Mouse (Mus musculus) heart, embryonic 13.5 days (tissue): ENCODE measurements around the gene Med11. TPM values are rescaled to one million over a fixed set of nuclear protein-coding genes. Genes with fewer than 3 reads are reported as not detected.
"Not testable (repeated sequence)": the region's sequence is repeated elsewhere in the genome, so short reads cannot be mapped to it uniquely, and the experiment has no call there.

Source experiments
- ATAC-seq: fragments of 200-750 bp; cut with Nextera tagmentation; 2 replicates; pipeline ENCODE4 v1.8.0; 2017; ENCODE audit warnings: moderate TSS enrichment; ENCODE audit not compliant: insufficient number of reproducible peaks, low FRiP score, low TSS enrichment; ENCODE audit errors: extremely low read depth
- H3K27ac ChIP-seq: fragments of 300-500 bp; sonication (generic); replicated peaks from 2 replicates; pipeline ENCODE4 v1.5.1; 2015; ENCODE audit warnings: moderate library complexity, mild to moderate bottlenecking, inconsistent platforms
- H3K27me3 ChIP-seq: fragments of 300-500 bp; sonication (generic); replicated peaks from 2 replicates; pipeline ENCODE4 v1.6.1; 2015; ENCODE audit warnings: mild to moderate bottlenecking, inconsistent platforms
- H3K36me3 ChIP-seq: fragments of 300-500 bp; sonication (generic); 2 replicates; pipeline ENCODE4 v1.6.1; 2015; ENCODE audit warnings: mild to moderate bottlenecking, inconsistent platforms
- H3K4me1 ChIP-seq: fragments of 300-500 bp; sonication (generic); 2 replicates; pipeline ENCODE4 v1.6.1; 2015; ENCODE audit warnings: inconsistent platforms
- H3K4me2 ChIP-seq: fragments of 300-500 bp; sonication (generic); 2 replicates; pipeline ENCODE4 v1.6.1; 2015; ENCODE audit warnings: inconsistent platforms, mild to moderate bottlenecking, moderate library complexity
- H3K4me3 ChIP-seq: fragments of 300-500 bp; sonication (generic); 2 replicates; pipeline ENCODE4 v1.5.1; 2015; ENCODE audit warnings: moderate library complexity, mild to moderate bottlenecking, inconsistent platforms
- H3K9ac ChIP-seq: fragments of 300-500 bp; sonication (generic); 2 replicates; pipeline ENCODE4 v1.6.1; 2015; ENCODE audit warnings: inconsistent platforms, mild to moderate bottlenecking, moderate library complexity
- H3K9me3 ChIP-seq: fragments of 300-500 bp; sonication (generic); 2 replicates; pipeline ENCODE4 v1.6.1; 2016; ENCODE audit warnings: inconsistent platforms
- WGBS: fragments of 180-500 bp; shearing (Covaris S2); methylation state at CpG from one replicate; pipeline ENCODE4 v1.1.7; 2015; ENCODE audit warnings: mixed read lengths; 5-methylcytosine and 5-hydroxymethylcytosine counted together
- microRNA-seq: library from miRNA; unstranded; fragments of <30 nt; microRNA quantifications from one replicate; pipeline ENCODE4, GENCODE M21; 2016
- polyA plus RNA-seq: library from polyadenylated mRNA; unstranded; fragments of >200 nt; fragmentation: Nextera tagmentation; extraction: Ambion mirVana; gene quantifications from 2 replicates; pipeline ENCODE4 v1.2.1, GENCODE M21; 2015

Gene Med11
- polyA plus RNA-seq, 1 experiment from 2014 or later, result 25.5 TPM

DNA sequence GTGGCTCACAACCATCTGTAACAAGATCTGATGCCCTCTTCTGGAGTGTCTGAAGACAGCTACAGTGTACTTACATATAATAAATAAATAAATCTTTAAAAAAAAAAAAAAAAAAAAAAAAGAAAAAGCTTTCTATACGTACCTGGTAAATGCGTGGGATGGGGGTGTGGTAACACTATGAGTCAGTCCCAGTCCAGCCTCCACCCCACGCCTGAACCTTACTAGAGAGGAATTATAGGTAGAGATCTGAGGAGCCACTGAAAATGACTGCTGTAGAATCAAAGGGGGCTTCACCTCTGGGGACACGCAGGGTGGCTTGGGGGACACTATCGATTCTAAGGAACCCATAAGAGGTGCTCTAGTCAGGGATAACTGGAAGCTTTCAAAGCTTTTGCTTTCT lies 21.6 kb downstream of the Med11 start:
- H3K4me3 ChIP-seq, H3K27ac ChIP-seq, H3K9ac ChIP-seq, H3K4me1 ChIP-seq, H3K27me3 ChIP-seq, ATAC-seq, H3K36me3 ChIP-seq, H3K9me3 ChIP-seq, H3K4me2 ChIP-seq: not testable (repeated sequence)
- WGBS, result 81% methylated on average over 5 of the region's 5 CpGs

GRCm38 (mm10) chr11:70474872-70475534 lies 23.3 kb downstream of the Med11 start:
- H3K27me3 ChIP-seq, result no peaks in the 10 kb centered on the region
- H3K9ac ChIP-seq, result no peak overlapping the region
- no peak for ATAC-seq
- WGBS, result 54% methylated on average over 12 of the region's 12 CpGs
- H3K4me3 ChIP-seq, result no peak overlapping the region
- no peak overlapping the region for H3K4me2 ChIP-seq
- H3K36me3 ChIP-seq, result no peaks in the 10 kb centered on the region
- no peak overlapping the region for H3K27ac ChIP-seq
- H3K9me3 ChIP-seq, result no peaks in the 10 kb centered on the region
- no peaks in the 10 kb centered on the region for H3K4me1 ChIP-seq

GRCm38 (mm10) chr11:70485498-70485897 lies 33.8 kb downstream of the Med11 start:
- WGBS, result 55% methylated on average over 2 of the region's 2 CpGs
- Histone ChIP-seq H3K4me3 (no peak overlapping the region), H3K27ac (no peak overlapping the region), H3K27me3 (no peaks in the 10 kb centered on the region), H3K9me3 (no peaks in the 10 kb centered on the region), H3K4me2 (no peak overlapping the region), H3K36me3 (no peaks in the 10 kb centered on the region), H3K4me1 (no peaks in the 10 kb centered on the region), H3K9ac (no peak overlapping the region)
- no peak for ATAC-seq

- ATAC-seq, result no peak
- no peak overlapping the region for H3K4me2 ChIP-seq
- no peak overlapping the region for H3K9ac ChIP-seq
- H3K27ac ChIP-seq, result no peak overlapping the region
- H3K9me3 ChIP-seq, result no peaks in the 10 kb centered on the region
- H3K4me1 ChIP-seq, result no peaks in the 10 kb centered on the region
- WGBS, result 40% methylated on average over 4 of the region's 4 CpGs
- no peaks in the 10 kb centered on the region for H3K36me3 ChIP-seq
- H3K27me3 ChIP-seq, result no peaks in the 10 kb centered on the region
- H3K4me3 ChIP-seq, result no peak overlapping the region
These were observed 36.1 kb downstream of the Med11 start for GRCm38 (mm10) chr11:70487816-70488215.

GRCm38 (mm10) chr11:70489138-70489537 lies 37.4 kb downstream of the Med11 start:
- no peaks in the 10 kb centered on the region for H3K4me1 ChIP-seq
- no peaks in the 10 kb centered on the region for H3K9me3 ChIP-seq
- no peak overlapping the region for H3K9ac ChIP-seq
- no peak overlapping the region for H3K4me3 ChIP-seq
- H3K27me3 ChIP-seq, result no peaks in the 10 kb centered on the region
- no peak overlapping the region for H3K27ac ChIP-seq
- no peak for ATAC-seq
- H3K4me2 ChIP-seq, result no peak overlapping the region
- no peaks in the 10 kb centered on the region for H3K36me3 ChIP-seq
- 82% methylated on average over 3 of the region's 3 CpGs for WGBS

DNA sequence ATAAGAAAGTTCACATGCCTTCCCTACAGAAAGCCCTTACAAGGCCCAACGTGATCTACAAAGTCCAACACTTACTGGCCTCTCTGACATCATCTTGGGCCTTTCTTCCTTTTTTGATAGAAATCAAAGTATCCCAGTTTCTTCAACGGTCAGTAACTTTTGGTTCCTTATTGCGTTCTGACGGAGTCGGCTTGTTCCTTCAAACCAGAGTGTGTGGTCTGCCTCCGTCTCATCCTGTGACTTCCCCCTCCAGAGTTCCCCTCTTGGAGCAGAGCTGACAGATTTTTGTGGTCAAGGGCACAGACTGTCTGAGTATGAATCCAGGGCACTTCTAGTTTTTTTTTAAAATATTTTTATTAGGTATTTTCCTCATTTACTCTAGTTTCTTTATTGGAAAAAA lies 38.0 kb downstream of the Med11 start:
- no peak overlapping the region for H3K4me2 ChIP-seq
- H3K36me3 ChIP-seq, result no peaks in the 10 kb centered on the region
- no peaks in the 10 kb centered on the region for H3K27me3 ChIP-seq
- no peaks in the 10 kb centered on the region for H3K9me3 ChIP-seq
- 66% methylated on average over 6 of the region's 6 CpGs for WGBS
- no peak overlapping the region for H3K4me3 ChIP-seq
- ATAC-seq, result no peak
- no peaks in the 10 kb centered on the region for H3K4me1 ChIP-seq
- H3K9ac ChIP-seq, result no peak overlapping the region
- H3K27ac ChIP-seq, result no peak overlapping the region

GRCm38 (mm10) chr11:70499566-70500475 lies 48.1 kb downstream of the Med11 start:
- no peak overlapping the region for H3K4me2 ChIP-seq
- 64% methylated on average over 14 of the region's 14 CpGs for WGBS
- H3K4me3 ChIP-seq, result no peak overlapping the region
- H3K27ac ChIP-seq, result no peak overlapping the region
- no peak for ATAC-seq
- no peaks in the 10 kb centered on the region for H3K4me1 ChIP-seq
- no peaks in the 10 kb centered on the region for H3K9me3 ChIP-seq
- H3K9ac ChIP-seq, result no peak overlapping the region
- no peaks in the 10 kb centered on the region for H3K36me3 ChIP-seq
- 0 out of 2 replicates have a peak, but pooled peaks cover 5% of the 10 kb centered on the region for H3K27me3 ChIP-seq

DNA sequence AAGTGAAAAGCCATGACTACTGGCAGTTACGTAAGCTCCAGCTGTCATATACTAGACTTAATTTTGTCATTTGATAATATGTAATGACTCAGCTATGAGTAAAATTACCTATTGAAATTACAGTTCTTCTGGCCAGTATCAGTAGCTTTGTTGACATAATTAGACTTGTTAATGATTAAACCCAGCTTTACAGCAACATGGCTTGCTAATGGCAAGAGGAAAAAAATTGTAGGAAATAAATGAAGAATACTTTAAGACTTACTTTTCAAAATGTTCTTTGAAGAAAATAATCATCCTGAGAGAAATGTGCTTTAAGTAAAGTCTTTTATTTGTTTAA lies 48.7 kb downstream of the Med11 start:
- WGBS, result 88% methylated on average over 1 of the region's 1 CpGs

DNA sequence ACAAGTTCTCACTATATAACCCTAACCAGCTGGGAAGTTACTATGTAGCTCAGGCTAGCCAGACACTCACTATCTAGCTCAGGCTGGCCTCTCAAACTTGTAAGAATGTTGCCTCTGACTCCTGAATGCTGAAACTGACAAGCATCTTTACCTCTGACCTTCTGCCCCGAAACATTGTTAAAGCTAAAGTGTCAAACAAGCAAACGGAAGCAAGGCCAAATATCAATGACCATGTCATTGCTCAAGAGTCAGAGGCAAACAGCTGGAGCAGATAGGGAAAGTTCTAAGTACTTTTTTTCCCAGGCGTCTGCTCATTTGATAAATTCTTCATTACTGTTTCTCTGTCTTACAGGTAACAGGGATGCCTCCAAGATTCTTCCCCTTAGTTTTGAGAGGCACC lies 50.3 kb downstream of the Med11 start:
- Histone ChIP-seq H3K9ac (no peak overlapping the region), H3K36me3 (no peaks in the 10 kb centered on the region), H3K4me1 (no peaks in the 10 kb centered on the region), H3K9me3 (no peaks in the 10 kb centered on the region), H3K27me3 (peaks cover 15% of the 10 kb centered on the region; the same call in 1 of the 2 replicates), H3K27ac (no peak overlapping the region), H3K4me2 (no peak overlapping the region), H3K4me3 (no peak overlapping the region)
- 49% methylated on average over 3 of the region's 3 CpGs for WGBS
- no peak for ATAC-seq

More for the DNA sequence above, 48.7 kb downstream of the Med11 start:
- Histone ChIP-seq H3K27me3 (peaks cover 11% of the 10 kb centered on the region; the same call in 1 of the 2 replicates), H3K27ac (no peak overlapping the region), H3K36me3 (no peaks in the 10 kb centered on the region), H3K9ac (no peak overlapping the region), H3K4me2 (no peak overlapping the region), H3K4me3 (no peak overlapping the region), H3K9me3 (no peaks in the 10 kb centered on the region), H3K4me1 (no peaks in the 10 kb centered on the region)
- no peak for ATAC-seq

Small RNA genes lying within 50 kb of the gene (microRNA-seq; reads per million reads assigned to microRNA genes)
- gene Mir7115, result not detected

Other genes with a start within 250 kb of the Med11 start
- 0.28 and 0.60 TPM in 2 replicates for gene Slc16a11, start 239.2 kb upstream of the Med11 start, polyA plus RNA-seq
- 5.0 and 7.1 TPM in 2 replicates for gene Slc16a13, start 230.9 kb upstream of the Med11 start, polyA plus RNA-seq
- 17.8 and 18.3 TPM in 2 replicates for gene Bcl6b, start 222.1 kb upstream of the Med11 start, polyA plus RNA-seq
- 125 and 137 TPM in 2 replicates for gene 0610010K14Rik, start 214.0 kb upstream of the Med11 start, polyA plus RNA-seq
- gene Gm21988, start 212.1 kb upstream of the Med11 start, polyA plus RNA-seq, result 9.0 and 9.5 TPM in 2 replicates
- gene Rnasek, start 212.1 kb upstream of the Med11 start, polyA plus RNA-seq, result 214 and 235 TPM in 2 replicates
- 2.5 and 3.5 TPM in 2 replicates for gene Alox12, start 196.6 kb upstream of the Med11 start, polyA plus RNA-seq
- gene Alox12e, start 129.3 kb upstream of the Med11 start, polyA plus RNA-seq, result not detected in 2 replicates
- gene Alox15, start 99.9 kb upstream of the Med11 start, polyA plus RNA-seq, result 0.05 TPM in 1 of 2 replicates, not detected in the other
- gene Pelp1, start 41.9 kb upstream of the Med11 start, polyA plus RNA-seq, result 23.3 and 23.6 TPM in 2 replicates
- 11.2 and 13.2 TPM in 2 replicates for gene Arrb2, start 19.3 kb upstream of the Med11 start, polyA plus RNA-seq
- gene Zmynd15, start 7.5 kb downstream of the Med11 start, polyA plus RNA-seq, result 1.4 and 1.5 TPM in 2 replicates
- gene Cxcl16, start 8.1 kb downstream of the Med11 start, polyA plus RNA-seq, result 6.8 and 6.9 TPM in 2 replicates
- gene Tm4sf5, start 53.3 kb downstream of the Med11 start, polyA plus RNA-seq, result 8.4 and 8.5 TPM in 2 replicates
- gene Vmo1, start 62.7 kb downstream of the Med11 start, polyA plus RNA-seq, result 0.31 TPM in 1 of 2 replicates, not detected in the other
- gene Gltpd2, start 67.3 kb downstream of the Med11 start, polyA plus RNA-seq, result 0.12 and 0.99 TPM in 2 replicates
- 636 and 691 TPM in 2 replicates for gene Psmb6, start 73.4 kb downstream of the Med11 start, polyA plus RNA-seq
- gene Gm40193, start 81.0 kb downstream of the Med11 start, polyA plus RNA-seq, result not detected in 2 replicates
- 9.3 and 11.2 TPM in 2 replicates for gene Pld2, start 88.1 kb downstream of the Med11 start, polyA plus RNA-seq
- gene Mink1, start 111.0 kb downstream of the Med11 start, polyA plus RNA-seq, result 8.8 and 9.8 TPM in 2 replicates
- not detected in 2 replicates for gene 4930544D05Rik, start 163.9 kb downstream of the Med11 start, polyA plus RNA-seq
- not detected in 2 replicates for gene Chrne, start 167.3 kb downstream of the Med11 start, polyA plus RNA-seq
- gene Gp1ba, start 187.2 kb downstream of the Med11 start, polyA plus RNA-seq, result 0.86 and 1.0 TPM in 2 replicates
- gene Rnf167, start 195.3 kb downstream of the Med11 start, polyA plus RNA-seq, result 66.3 and 73.8 TPM in 2 replicates
- gene Slc25a11, start 195.6 kb downstream of the Med11 start, polyA plus RNA-seq, result 234 and 262 TPM in 2 replicates
- 1,587 and 1,588 TPM in 2 replicates for gene Pfn1, start 202.7 kb downstream of the Med11 start, polyA plus RNA-seq
- gene Eno3, start 205.3 kb downstream of the Med11 start, polyA plus RNA-seq, result 273 and 322 TPM in 2 replicates
- gene Spag7, start 217.5 kb downstream of the Med11 start, polyA plus RNA-seq, result 175 and 206 TPM in 2 replicates
- gene Camta2, start 236.2 kb downstream of the Med11 start, polyA plus RNA-seq, result 10.1 and 12.0 TPM in 2 replicates
- gene Inca1, start 248.2 kb downstream of the Med11 start, polyA plus RNA-seq, result 1.8 and 2.0 TPM in 2 replicates
- gene Kif1c, start 248.6 kb downstream of the Med11 start, polyA plus RNA-seq, result 4.0 and 4.3 TPM in 2 replicates